Mouse (Mus musculus): ENCODE measurements around the gene Sez6l. TPM values are rescaled to one million over a fixed set of nuclear protein-coding genes. Genes with fewer than 3 reads are reported as not detected.

Sez6l gene
- polyA plus RNA-seq, 1 experiment from 2014 or later: 0.08 TPM

GRCm38 (mm10) chr5:112501384-112501783, 75.6 kb downstream of the Sez6l start:
- WGBS: 63% methylated on average over 2 of the region's 2 CpGs
- H3K36me3 ChIP-seq (ENCODE audit: control insufficient read depth, insufficient read depth, low read length): no peaks in the 10 kb centered on the region
- H3K4me3 ChIP-seq (ENCODE audit: low read depth, low read length): no peak overlapping the region

DNA sequence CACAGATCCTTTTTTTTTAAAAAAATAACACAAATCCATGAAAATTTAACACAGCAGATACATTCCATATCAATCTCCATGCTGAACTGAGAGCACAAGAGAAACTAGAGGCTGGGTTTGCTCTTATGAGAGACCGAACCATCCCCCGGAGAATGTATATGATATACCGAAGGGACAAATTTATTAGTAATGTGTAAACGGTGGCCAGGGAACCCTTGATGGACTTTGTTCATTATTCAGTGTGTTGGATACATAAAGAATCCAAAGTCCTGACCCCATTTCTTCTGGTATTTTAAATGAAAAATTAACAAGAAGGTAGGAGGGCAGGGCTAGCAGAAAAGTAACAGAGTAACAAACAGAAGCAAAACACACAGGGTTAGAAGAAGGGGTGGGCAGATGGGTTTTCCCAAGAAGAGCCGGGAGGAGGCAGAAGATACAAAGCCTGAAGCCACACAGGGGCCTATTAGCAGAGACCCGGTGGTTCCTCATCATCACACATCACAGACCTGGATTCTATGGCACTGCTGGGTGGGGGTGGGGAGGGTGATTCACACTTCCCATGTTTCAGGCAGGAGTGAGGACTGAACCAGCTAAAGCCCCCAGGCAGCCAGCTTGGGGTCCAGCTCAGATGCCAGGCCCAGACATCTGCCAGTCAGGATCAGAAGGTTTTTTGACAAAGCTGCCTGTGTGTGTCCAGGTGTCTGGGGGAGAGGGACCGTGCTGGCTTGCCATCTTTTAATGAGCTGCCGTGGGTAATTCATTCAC, 76.9 kb downstream of the Sez6l start:
- no peak overlapping the region for H3K4me2 ChIP-seq
- DNase-seq (ENCODE audit: low spot score) (no peak), ATAC-seq (replicated peaks; ENCODE audit: low FRiP score) (no peak)
- WGBS: 63% methylated on average over 8 of the region's 8 CpGs
- H3K4me1 ChIP-seq (replicated peaks; ENCODE audit: control insufficient read depth, insufficient read depth, low read length): peaks cover 6% of the 10 kb centered on the region
- no peaks in the 10 kb centered on the region for H3K36me3 ChIP-seq (ENCODE audit: control insufficient read depth, insufficient read depth, low read length)
- no peaks in the 10 kb centered on the region for H3K9me3 ChIP-seq (ENCODE audit: control insufficient read depth, low read length)
- H3K9ac ChIP-seq (ENCODE audit: low read depth, low read length): no peak overlapping the region
- H3K27ac ChIP-seq (ENCODE audit: low read depth, low read length): no peak overlapping the region
- no peak overlapping the region for H3K4me3 ChIP-seq (ENCODE audit: low read depth, low read length)
- H3K27me3 ChIP-seq (replicated peaks; ENCODE audit: control insufficient read depth, insufficient read depth, low read length): no peaks in the 10 kb centered on the region

More at GRCm38 (mm10) chr5:112501384-112501783, 75.6 kb downstream of the Sez6l start:
- Histone ChIP-seq H3K9me3 (ENCODE audit: control insufficient read depth, low read length) (no peaks in the 10 kb centered on the region), H3K27me3 (replicated peaks; ENCODE audit: control insufficient read depth, insufficient read depth, low read length) (no peaks in the 10 kb centered on the region), H3K4me2 (no peak overlapping the region), H3K4me1 (replicated peaks; ENCODE audit: control insufficient read depth, insufficient read depth, low read length) (peaks cover 6% of the 10 kb centered on the region), H3K27ac (ENCODE audit: low read depth, low read length) (no peak overlapping the region), H3K9ac (ENCODE audit: low read depth, low read length) (no peak overlapping the region)
- no peak for ATAC-seq (replicated peaks; ENCODE audit: low FRiP score)
- no peak for DNase-seq (ENCODE audit: low spot score)

GRCm38 (mm10) chr5:112498921-112499917, 77.8 kb downstream of the Sez6l start:
- Histone ChIP-seq H3K9ac (ENCODE audit: low read depth, low read length) (no peak overlapping the region), H3K27me3 (replicated peaks; ENCODE audit: control insufficient read depth, insufficient read depth, low read length) (no peaks in the 10 kb centered on the region), H3K4me3 (ENCODE audit: low read depth, low read length) (no peak overlapping the region), H3K4me1 (replicated peaks; ENCODE audit: control insufficient read depth, insufficient read depth, low read length) (peaks cover 6% of the 10 kb centered on the region), H3K27ac (ENCODE audit: low read depth, low read length) (no peak overlapping the region), H3K36me3 (ENCODE audit: control insufficient read depth, insufficient read depth, low read length) (no peaks in the 10 kb centered on the region), H3K9me3 (ENCODE audit: control insufficient read depth, low read length) (no peaks in the 10 kb centered on the region), H3K4me2 (no peak overlapping the region)
- 53% methylated on average over 13 of the region's 13 CpGs for WGBS
- ATAC-seq (replicated peaks; ENCODE audit: low FRiP score): no peak
- DNase-seq (ENCODE audit: low spot score): no peak

DNA sequence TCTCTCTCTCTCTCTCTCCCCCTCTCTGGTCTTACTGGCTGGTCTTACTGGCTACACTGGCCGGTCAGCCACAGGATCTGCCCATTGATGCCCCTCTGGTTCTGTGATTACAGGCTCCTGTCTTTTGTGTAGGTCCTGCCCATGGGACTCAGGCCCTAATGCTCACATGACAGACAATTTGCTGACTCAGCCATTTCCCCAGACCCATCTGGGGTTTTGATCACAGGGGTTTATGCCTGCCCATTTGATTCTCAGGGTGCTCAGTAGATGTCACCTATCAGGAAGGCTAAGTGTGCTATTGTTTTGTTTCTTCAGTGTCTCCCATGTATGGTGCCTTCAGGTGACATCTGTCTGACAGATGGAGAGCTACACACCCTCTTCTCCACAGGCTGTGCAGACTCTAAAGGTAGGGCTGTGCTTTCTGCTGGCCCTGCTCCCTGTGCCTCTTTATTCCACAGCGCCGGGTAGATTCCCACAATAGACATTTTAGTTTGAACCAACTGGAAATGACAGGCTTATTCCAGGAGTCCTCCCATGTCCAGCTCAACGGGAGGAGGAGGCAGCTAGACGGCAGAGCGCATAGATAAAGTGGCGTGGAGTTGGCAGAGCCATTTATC, 80.1 kb downstream of the Sez6l start:
- H3K4me2 ChIP-seq: no peak overlapping the region
- no peak overlapping the region for H3K4me3 ChIP-seq (ENCODE audit: low read depth, low read length)
- ATAC-seq (replicated peaks; ENCODE audit: low FRiP score): no peak
- DNase-seq (ENCODE audit: low spot score): no peak
- no peaks in the 10 kb centered on the region for H3K9me3 ChIP-seq (ENCODE audit: control insufficient read depth, low read length)
- no peaks in the 10 kb centered on the region for H3K36me3 ChIP-seq (ENCODE audit: control insufficient read depth, insufficient read depth, low read length)
- no peak overlapping the region for H3K27ac ChIP-seq (ENCODE audit: low read depth, low read length)
- H3K9ac ChIP-seq (ENCODE audit: low read depth, low read length): no peak overlapping the region
- no peaks in the 10 kb centered on the region for H3K27me3 ChIP-seq (replicated peaks; ENCODE audit: control insufficient read depth, insufficient read depth, low read length)
- 71% methylated on average over 7 of the region's 7 CpGs for WGBS
- H3K4me1 ChIP-seq (replicated peaks; ENCODE audit: control insufficient read depth, insufficient read depth, low read length): peaks cover 6% of the 10 kb centered on the region

DNA sequence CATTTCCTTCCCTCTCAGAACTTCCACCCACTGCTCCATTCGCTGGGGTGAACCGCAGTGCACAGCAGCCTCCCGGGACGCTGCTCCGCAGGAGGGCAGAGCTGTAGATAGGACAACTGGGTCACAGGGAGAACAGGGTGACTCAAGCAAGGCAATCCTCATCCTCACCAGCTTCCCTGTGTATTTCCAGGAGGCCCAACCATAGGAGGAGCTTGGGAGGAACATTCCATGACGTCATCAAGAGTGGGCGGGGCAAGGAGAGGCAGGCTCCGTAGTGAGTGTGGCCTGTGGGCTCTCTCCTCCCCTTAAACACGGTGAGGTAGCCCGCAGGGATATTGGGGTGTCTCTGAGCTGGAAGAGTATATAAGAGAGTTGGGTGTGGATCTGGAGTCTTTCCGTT, 83.5 kb downstream of the Sez6l start:
- DNase-seq (ENCODE audit: low spot score) (no peak), ATAC-seq (replicated peaks; ENCODE audit: low FRiP score) (no peak)
- Histone ChIP-seq H3K36me3 (ENCODE audit: control insufficient read depth, insufficient read depth, low read length) (no peaks in the 10 kb centered on the region), H3K27me3 (replicated peaks; ENCODE audit: control insufficient read depth, insufficient read depth, low read length) (no peaks in the 10 kb centered on the region), H3K27ac (ENCODE audit: low read depth, low read length) (no peak overlapping the region), H3K4me3 (ENCODE audit: low read depth, low read length) (no peak overlapping the region), H3K4me1 (replicated peaks; ENCODE audit: control insufficient read depth, insufficient read depth, low read length) (no peaks in the 10 kb centered on the region), H3K9me3 (ENCODE audit: control insufficient read depth, low read length) (no peaks in the 10 kb centered on the region), H3K9ac (ENCODE audit: low read depth, low read length) (no peak overlapping the region), H3K4me2 (no peak overlapping the region)
- 36% methylated on average over 11 of the region's 11 CpGs for WGBS

GRCm38 (mm10) chr5:112491489-112491888, 85.5 kb downstream of the Sez6l start:
- no peak overlapping the region for H3K27ac ChIP-seq (ENCODE audit: low read depth, low read length)
- no peaks in the 10 kb centered on the region for H3K36me3 ChIP-seq (ENCODE audit: control insufficient read depth, insufficient read depth, low read length)
- no peak overlapping the region for H3K4me3 ChIP-seq (ENCODE audit: low read depth, low read length)
- no peaks in the 10 kb centered on the region for H3K9me3 ChIP-seq (ENCODE audit: control insufficient read depth, low read length)
- no peaks in the 10 kb centered on the region for H3K27me3 ChIP-seq (replicated peaks; ENCODE audit: control insufficient read depth, insufficient read depth, low read length)
- 57% methylated on average over 11 of the region's 11 CpGs for WGBS
- no peak for ATAC-seq (replicated peaks; ENCODE audit: low FRiP score)
- H3K9ac ChIP-seq (ENCODE audit: low read depth, low read length): no peak overlapping the region
- H3K4me1 ChIP-seq (replicated peaks; ENCODE audit: control insufficient read depth, insufficient read depth, low read length): peaks cover 2% of the 10 kb centered on the region
- no peak overlapping the region for H3K4me2 ChIP-seq
- no peak for DNase-seq (ENCODE audit: low spot score)

DNA sequence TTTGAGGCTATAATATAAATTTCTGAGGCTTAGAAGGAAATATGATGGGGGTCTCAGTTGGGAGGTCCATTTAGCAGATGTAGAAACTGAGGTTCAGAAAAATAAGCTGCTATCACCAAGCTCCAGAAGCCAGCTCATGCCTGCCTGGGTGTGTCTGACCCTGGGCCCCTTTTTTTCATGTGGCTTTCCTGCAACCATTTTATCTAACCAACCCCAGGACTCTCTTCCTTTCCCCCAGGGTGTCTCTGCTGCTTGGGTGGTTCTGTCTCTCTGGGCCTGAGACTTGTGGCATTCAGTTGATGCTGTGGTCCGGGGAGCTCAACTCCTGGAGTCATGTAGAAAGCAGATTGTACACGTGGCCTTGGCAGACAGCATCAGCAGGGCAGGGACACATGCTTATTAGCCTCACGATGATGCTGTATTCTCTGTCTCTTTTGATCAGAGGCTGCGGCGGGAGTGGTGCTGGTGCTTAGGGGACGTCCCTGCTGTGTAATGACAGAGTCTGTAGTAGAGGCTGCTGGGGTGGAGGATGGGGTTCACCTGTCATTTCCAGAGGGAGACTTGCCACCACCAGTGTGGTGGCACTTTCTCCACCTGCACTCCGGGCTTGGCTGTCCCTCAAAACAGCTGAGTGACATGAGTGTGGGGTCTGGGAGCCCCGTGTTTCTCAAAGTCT, 88.7 kb downstream of the Sez6l start:
- H3K9me3 ChIP-seq (ENCODE audit: control insufficient read depth, low read length): no peaks in the 10 kb centered on the region
- no peak overlapping the region for H3K9ac ChIP-seq (ENCODE audit: low read depth, low read length)
- H3K27ac ChIP-seq (ENCODE audit: low read depth, low read length): 0 out of 2 replicates have a peak overlapping the region, but pooled peaks have one; percentile 21
- ATAC-seq (replicated peaks; ENCODE audit: low FRiP score) (peak; percentile 82), DNase-seq (ENCODE audit: low spot score) (no peak)
- no peak overlapping the region for H3K4me3 ChIP-seq (ENCODE audit: low read depth, low read length)
- peaks cover 8% of the 10 kb centered on the region for H3K27me3 ChIP-seq (replicated peaks; ENCODE audit: control insufficient read depth, insufficient read depth, low read length)
- H3K4me2 ChIP-seq: no peak overlapping the region
- no peaks in the 10 kb centered on the region for H3K36me3 ChIP-seq (ENCODE audit: control insufficient read depth, insufficient read depth, low read length)
- 67% methylated on average over 8 of the region's 8 CpGs for WGBS
- peaks cover 2% of the 10 kb centered on the region for H3K4me1 ChIP-seq (replicated peaks; ENCODE audit: control insufficient read depth, insufficient read depth, low read length)

GRCm38 (mm10) chr5:112487504-112487903, 89.5 kb downstream of the Sez6l start:
- WGBS: 73% methylated on average over 1 of the region's 1 CpGs
- Histone ChIP-seq H3K36me3 (ENCODE audit: control insufficient read depth, insufficient read depth, low read length) (no peaks in the 10 kb centered on the region), H3K27ac (ENCODE audit: low read depth, low read length) (no peak overlapping the region)

More at GRCm38 (mm10) chr5:112487504-112487903, 89.5 kb downstream of the Sez6l start:
- Histone ChIP-seq H3K4me2 (no peak overlapping the region), H3K9me3 (ENCODE audit: control insufficient read depth, low read length) (no peaks in the 10 kb centered on the region), H3K27me3 (replicated peaks; ENCODE audit: control insufficient read depth, insufficient read depth, low read length) (peaks cover 9% of the 10 kb centered on the region), H3K4me1 (replicated peaks; ENCODE audit: control insufficient read depth, insufficient read depth, low read length) (peaks cover 2% of the 10 kb centered on the region), H3K4me3 (ENCODE audit: low read depth, low read length) (no peak overlapping the region), H3K9ac (ENCODE audit: low read depth, low read length) (no peak overlapping the region)
- DNase-seq (ENCODE audit: low spot score) (no peak), ATAC-seq (replicated peaks; ENCODE audit: low FRiP score) (no peak)

Measured in liver, embryonic 11.5 days (tissue).